Mouse (Mus musculus): ENCODE data around the gene Vmn1r166.
"Not testable (repeated sequence)": the region's sequence is repeated elsewhere in the genome, so short reads cannot be mapped to it uniquely, and the experiment has no call there.

Gene Vmn1r166

GRCm38 (mm10) chr7:23251582-23251981 is at the start of gene Vmn1r166:
Gene Vmn1r166, minus strand, starts transcription at chr7:23251682.
- in situ Hi-C loops (cut with MseI, MboI): not testable (repeated sequence)

DNA sequence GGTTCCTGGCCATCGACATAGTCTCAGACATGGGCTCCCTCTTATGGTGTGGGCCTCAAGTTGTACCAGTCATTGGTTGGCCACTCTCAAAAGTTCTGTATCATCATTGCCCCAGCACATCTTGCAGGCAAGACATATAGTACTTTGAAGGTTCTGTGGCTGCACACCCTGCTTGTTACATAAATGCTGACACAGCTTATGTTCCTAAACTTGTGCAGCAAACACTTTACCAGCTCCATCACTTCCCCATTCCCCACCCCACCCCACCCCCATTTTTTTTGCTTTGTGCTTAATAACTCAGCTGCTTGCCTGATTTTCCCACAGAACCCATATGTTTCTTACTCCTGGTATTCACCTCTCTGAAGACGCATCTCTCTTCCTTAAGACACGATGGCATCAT is 49.4 kb upstream of the Vmn1r166 start, which contains the start of gene Nlrp4e:
TSS of gene Nlrp4e (plus strand) at position 301 of the 400 bp plus-strand sequence.
- in situ Hi-C loops (cut with MseI, MboI): not testable (repeated sequence)

DNA sequence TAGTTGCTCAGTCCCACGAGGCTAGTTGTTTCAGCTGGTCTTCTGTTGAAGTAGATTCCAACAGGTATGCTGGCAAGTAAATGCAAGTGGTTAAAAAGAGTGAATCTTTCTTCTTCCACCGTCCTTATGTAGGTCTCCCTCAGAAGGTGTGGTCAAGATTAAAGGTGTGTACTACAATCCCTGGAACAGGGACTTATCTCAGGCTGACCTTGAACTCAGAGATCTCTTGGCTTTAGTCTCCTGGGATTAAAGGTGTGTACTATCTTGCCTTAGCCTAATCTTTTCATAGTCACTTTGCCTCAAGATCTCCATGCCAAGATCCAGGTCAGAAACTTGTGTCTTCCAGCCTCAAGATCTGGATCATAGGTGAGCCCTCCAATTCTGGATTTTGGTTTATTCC is 27.3 kb upstream of the Vmn1r166 start, which contains the start of gene Gm6902:
TSS of gene Gm6902 (minus strand) at position 101 of the 400 bp plus-strand sequence.
- in situ Hi-C loops (cut with MseI, MboI): not testable (repeated sequence)

GRCm38 (mm10) chr7:23217032-23217431 is 34.5 kb downstream of the Vmn1r166 start, which contains the start of gene Vmn1r165:
Gene Vmn1r165, plus strand, starts transcription at chr7:23217332.
- in situ Hi-C loops (cut with MseI, MboI): not testable (repeated sequence)

Data from mouse trophoblast stem cell (cell line).